16 mouse cellular contexts compared by ENCODE assay signal in the genomic region with DNA sequence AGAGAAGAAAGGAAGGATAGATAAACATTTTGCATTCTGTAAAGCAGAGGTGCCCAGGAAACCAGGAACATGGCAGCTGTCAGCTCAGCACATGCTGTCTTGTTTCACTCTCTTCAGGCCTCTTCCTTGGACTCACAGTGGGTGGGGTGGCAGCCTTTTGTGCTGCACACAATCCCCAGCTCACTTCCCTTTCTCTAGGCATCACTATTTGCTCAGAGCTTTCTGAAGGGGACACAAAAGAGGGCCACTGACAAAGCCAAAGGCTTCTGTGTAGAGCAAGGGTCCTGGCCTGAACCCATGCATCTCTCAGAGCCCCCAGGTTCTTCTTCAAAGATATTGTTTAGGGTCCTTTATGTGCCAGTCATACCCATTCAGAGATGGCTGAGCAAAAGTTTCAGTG. TPM values are rescaled to one million over a fixed set of nuclear protein-coding genes. Genes with fewer than 3 reads are reported as not detected.
DNase-seq lines count a peak whose midpoint lies in the region; ATAC-seq and TF ChIP-seq lines count a peak whose summit lies in the region.
"Had no signal": no experiment of that assay in that cellular context is flagged by ENCODE, and none has a peak within 500 bp of the region (broad histone marks: within the 10 kb centered on the region; RNA-seq: fewer than 3 reads in every experiment).

No protein-coding gene starts in this region.

- H3K36me3 ChIP-seq in embryonic facial prominence, embryonic 11.5 days (replicated peaks; ENCODE audit: control insufficient read depth, insufficient read depth, low read depth, low read length): no peaks in the 10 kb centered on the region
- H3K36me3 ChIP-seq in embryonic facial prominence, embryonic 10.5 days (replicated peaks): peaks cover 17% of the 10 kb centered on the region
- H3K36me3 ChIP-seq in neural tube, embryonic 15.5 days: peaks cover 7% of the 10 kb centered on the region
- H3K36me3 ChIP-seq: kidney, embryonic 15.5 days; limb, embryonic 13.5 days; liver, embryonic 15.5 days had no signal

- no peaks in the 10 kb centered on the region for H3K9me3 ChIP-seq in embryonic facial prominence, embryonic 11.5 days (replicated peaks; ENCODE audit: control insufficient read depth, low read length)
- no peaks in the 10 kb centered on the region for H3K9me3 ChIP-seq in embryonic facial prominence, embryonic 10.5 days
- H3K9me3 ChIP-seq in neural tube, embryonic 15.5 days (replicated peaks): no peaks in the 10 kb centered on the region
- H3K9me3 ChIP-seq: kidney, embryonic 15.5 days; limb, embryonic 13.5 days; liver, embryonic 15.5 days had no signal

- 0 out of 2 replicates have a peak, but pooled peaks have one; percentile 59 for ATAC-seq in embryonic facial prominence, embryonic 11.5 days (replicated peaks; ENCODE audit: insufficient number of reproducible peaks, low FRiP score, low TSS enrichment, low read depth)
- ATAC-seq in neural tube, embryonic 15.5 days (ENCODE audit: low FRiP score): no peak
- ATAC-seq: inflammation-experienced regulatory T-cells, adult 6 months had no signal

- H3K4me3 ChIP-seq in embryonic facial prominence, embryonic 11.5 days (ENCODE audit: low read depth, low read length): no peak overlapping the region
- H3K4me3 ChIP-seq in embryonic facial prominence, embryonic 10.5 days: no peak overlapping the region
- no peak overlapping the region for H3K4me3 ChIP-seq in neural tube, embryonic 15.5 days (replicated peaks)
- H3K4me3 ChIP-seq in gastrocnemius, adult 2 months: no peak overlapping the region
- H3K4me3 ChIP-seq: erythroblast, embryonic 14.5 days; kidney, embryonic 15.5 days; limb, embryonic 13.5 days; liver, embryonic 15.5 days had no signal

- H3K9ac ChIP-seq in embryonic facial prominence, embryonic 11.5 days (replicated peaks; ENCODE audit: low read length): no peak overlapping the region
- no peak overlapping the region for H3K9ac ChIP-seq in neural tube, embryonic 15.5 days (replicated peaks)
- H3K9ac ChIP-seq: kidney, embryonic 15.5 days; limb, embryonic 13.5 days; liver, embryonic 15.5 days had no signal

- DNase-seq in embryonic facial prominence, embryonic 11.5 days (ENCODE audit: low spot score): no peak
- no peak for DNase-seq in embryonic facial prominence, embryonic 10.5 days (ENCODE audit: low spot score)
- DNase-seq in neural tube, embryonic 10.5 days (ENCODE audit: extremely low spot score, low spot score): peak; percentile 32
- peak; percentile 40 for DNase-seq in mesoderm, embryonic 11.5 days (ENCODE audit: low read depth, low spot score)
- DNase-seq in urinary bladder, adult 18-20 months (ENCODE audit: low spot score in 2 of 2): no peak
- no peak for DNase-seq in gastrocnemius, adult 2 months
- DNase-seq in adrenal gland, adult 8-10 months: no peak
- DNase-seq: cerebellum, adult 18-20 months; lung, postnatal 14 days; thymus, postnatal 4 days had no signal

- TF ChIP-seq CTCF in gastrocnemius, adult 2 months (IDR thresholded peaks at IDR 0.05): no peak

- H3K4me1 ChIP-seq in embryonic facial prominence, embryonic 11.5 days (ENCODE audit: control insufficient read depth, insufficient read depth, low read length): no peaks in the 10 kb centered on the region
- H3K4me1 ChIP-seq in embryonic facial prominence, embryonic 10.5 days: peaks cover 16% of the 10 kb centered on the region
- peaks cover 57% of the 10 kb centered on the region for H3K4me1 ChIP-seq in neural tube, embryonic 15.5 days

- no peak overlapping the region for H3K4me2 ChIP-seq in embryonic facial prominence, embryonic 11.5 days (ENCODE audit: low read depth, low read length)
- H3K4me2 ChIP-seq in neural tube, embryonic 15.5 days: no peak overlapping the region
- H3K4me2 ChIP-seq: kidney, embryonic 15.5 days; limb, embryonic 13.5 days; liver, embryonic 15.5 days had no signal

- H3K27me3 ChIP-seq in embryonic facial prominence, embryonic 11.5 days (ENCODE audit: control insufficient read depth, insufficient read depth, low read length): no peaks in the 10 kb centered on the region
- no peaks in the 10 kb centered on the region for H3K27me3 ChIP-seq in embryonic facial prominence, embryonic 10.5 days (replicated peaks; ENCODE audit: low read depth, poor library complexity, severe bottlenecking)
- no peaks in the 10 kb centered on the region for H3K27me3 ChIP-seq in neural tube, embryonic 15.5 days (replicated peaks)
- H3K27me3 ChIP-seq: kidney, embryonic 15.5 days; limb, embryonic 13.5 days; liver, embryonic 15.5 days had no signal

- no peak overlapping the region for H3K27ac ChIP-seq in embryonic facial prominence, embryonic 11.5 days (replicated peaks; ENCODE audit: low read depth, low read length)
- H3K27ac ChIP-seq in embryonic facial prominence, embryonic 10.5 days (replicated peaks): no peak overlapping the region
- no peak overlapping the region for H3K27ac ChIP-seq in neural tube, embryonic 15.5 days (replicated peaks)
- H3K27ac ChIP-seq in gastrocnemius, adult 2 months: no peak overlapping the region
- H3K27ac ChIP-seq: kidney, embryonic 15.5 days; limb, embryonic 13.5 days; liver, embryonic 15.5 days had no signal

- intact Hi-C loops in gastrocnemius, adult 2 months (cut with DNase I): no loop called here

RNA-seq across cellular contexts. Expression of gene Plxna2, which starts 45.0 kb away (rescaled TPM):
- polyA plus RNA-seq in embryonic facial prominence, embryonic 11.5 days (2014; fragmentation: Nextera tagmentation; extraction: Ambion mirVana): 8.4 and 9.7 TPM in 2 replicates
- polyA plus RNA-seq in embryonic facial prominence, embryonic 10.5 days (2016; fragmentation: Nextera tagmentation; extraction: Ambion mirVana): 12.9 and 15.3 TPM in 2 replicates
- 37.7 and 42.4 TPM in 2 replicates for polyA plus RNA-seq in neural tube, embryonic 15.5 days (2015; fragmentation: Nextera tagmentation; extraction: Ambion mirVana)
- total RNA-seq in gastrocnemius, adult 2 months (2021): 10 to 100 TPM in 1 of 2 experiments, 1 to 10 TPM in 1; 6.6 to 13.2 TPM
- total RNA-seq in adrenal gland, adult 8-10 months (2022): 10 to 100 TPM in 2 of 4 experiments, 1 to 10 TPM in 2; 7.6 to 13.4 (median 10.7) TPM

Comparison
In these comparisons a context has a peak if more than half of its experiments do, and no peak if none do; other contexts are left out.
1. DNase-seq: peak in neural tube, embryonic 10.5 days (single experiment) and mesoderm, embryonic 11.5 days (single experiment); none in embryonic facial prominence, embryonic 11.5 days (single experiment), embryonic facial prominence, embryonic 10.5 days (single experiment), urinary bladder, adult 18-20 months (0 of 2), gastrocnemius, adult 2 months (single experiment) and adrenal gland, adult 8-10 months (single experiment).